Mouse (Mus musculus): ENCODE data around the gene Gclm.
A peak's percentile ranks its signal among the peaks of the same experiment; 100 is the strongest.
"Not testable (repeated sequence)": the region's sequence is repeated elsewhere in the genome, so short reads cannot be mapped to it uniquely, and the experiment has no call there.

Gclm gene

GRCm38 (mm10) chr3:122245215-122245877 is at the start of gene Gclm:
TSS of gene Gclm (plus strand) at chr3:122245557.
- peak; percentile 94 for DNase-seq (ENCODE audit: low read depth)

- no peak for DNase-seq (ENCODE audit: low read depth)
These were observed 48.6 kb upstream of the Gclm start for GRCm38 (mm10) chr3:122196621-122197298.

GRCm38 (mm10) chr3:122198532-122198931 is 46.8 kb upstream of the Gclm start:
- no peak for DNase-seq (ENCODE audit: low read depth)

- DNase-seq (ENCODE audit: low read depth) = no peak
These were observed 46.4 kb upstream of the Gclm start for GRCm38 (mm10) chr3:122198966-122199381.

GRCm38 (mm10) chr3:122199600-122199999 is 45.8 kb upstream of the Gclm start:
- DNase-seq (ENCODE audit: low read depth) = no peak

- DNase-seq (ENCODE audit: low read depth) = no peak
These were observed 45.3 kb upstream of the Gclm start for GRCm38 (mm10) chr3:122200017-122200416.

GRCm38 (mm10) chr3:122200447-122200846 is 44.9 kb upstream of the Gclm start:
- no peak for DNase-seq (ENCODE audit: low read depth)

- peak; percentile 76 for DNase-seq (ENCODE audit: low read depth)
These were observed 43.0 kb upstream of the Gclm start for GRCm38 (mm10) chr3:122202307-122202732.

- no peak for DNase-seq (ENCODE audit: low read depth)
These were observed 41.6 kb upstream of the Gclm start for GRCm38 (mm10) chr3:122203675-122204329.

- no peak for DNase-seq (ENCODE audit: low read depth)
These were observed 39.6 kb upstream of the Gclm start for GRCm38 (mm10) chr3:122205753-122206152.

GRCm38 (mm10) chr3:122206279-122207070 is 38.9 kb upstream of the Gclm start:
- DNase-seq (ENCODE audit: low read depth) = no peak

GRCm38 (mm10) chr3:122207766-122208165 is 37.6 kb upstream of the Gclm start:
- no peak for DNase-seq (ENCODE audit: low read depth)

- DNase-seq (ENCODE audit: low read depth) = no peak
These were observed 36.8 kb upstream of the Gclm start for GRCm38 (mm10) chr3:122208296-122209225.

GRCm38 (mm10) chr3:122209511-122209910 is 35.8 kb upstream of the Gclm start:
- DNase-seq (ENCODE audit: low read depth) = no peak

- DNase-seq (ENCODE audit: low read depth) = no peak
These were observed 34.9 kb upstream of the Gclm start for GRCm38 (mm10) chr3:122210434-122210833.

- DNase-seq (ENCODE audit: low read depth) = no peak
These were observed 34.5 kb upstream of the Gclm start for GRCm38 (mm10) chr3:122210846-122211245.

- no peak for DNase-seq (ENCODE audit: low read depth)
These were observed 33.8 kb upstream of the Gclm start for GRCm38 (mm10) chr3:122211446-122212125.

GRCm38 (mm10) chr3:122221240-122222036 is 23.9 kb upstream of the Gclm start:
- no peak for DNase-seq (ENCODE audit: low read depth)

GRCm38 (mm10) chr3:122226972-122227371 is 18.4 kb upstream of the Gclm start:
- not testable (repeated sequence) for DNase-seq (ENCODE audit: low read depth)

- DNase-seq (ENCODE audit: low read depth) = no peak
These were observed 9.6 kb upstream of the Gclm start for GRCm38 (mm10) chr3:122235772-122236171.

Data from naive thymus-derived CD4-positive, alpha-beta T cell, adult 2 months (primary cell).